Mouse (Mus musculus) megakaryocyte, embryonic 14.5 days (primary cell): ENCODE results near the gene Cdc26.

Experiments
- FLI1 ChIP-seq: IDR thresholded peaks from 2 replicates; pipeline ENCODE4 v1.6.1; 2012; ENCODE audit warnings: low read length, inconsistent platforms, mixed read lengths
- GATA1 ChIP-seq: IDR thresholded peaks from 3 replicates; pipeline ENCODE4 v1.6.1; 2012; ENCODE audit warnings: mixed read lengths, low read length, inconsistent platforms, borderline replicate concordance

DNA sequence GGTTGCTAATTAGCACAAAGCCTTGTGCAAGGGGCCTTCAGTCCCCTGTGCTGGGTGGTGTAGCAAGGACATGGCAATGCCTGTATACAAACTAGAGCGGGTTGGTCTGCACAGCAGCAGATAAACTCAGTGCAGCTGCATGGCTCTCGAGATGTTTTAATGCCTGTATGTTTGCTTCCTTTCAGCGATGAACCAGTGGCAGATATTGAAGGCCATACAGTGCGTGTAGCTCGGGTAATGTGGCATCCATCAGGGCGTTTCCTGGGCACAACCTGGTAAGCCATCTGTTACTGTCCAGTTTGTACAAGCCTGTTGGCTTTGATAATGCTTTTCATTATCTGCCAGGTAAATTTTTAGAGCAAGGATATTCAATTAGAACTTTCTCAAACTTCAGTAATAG is 10.6 kb upstream of the Cdc26 start:
- TF ChIP-seq GATA1 (no peak), FLI1 (no peak)
